Mouse (Mus musculus) heart, embryonic 16.5 days (tissue): ENCODE measurements around the gene 4933400A11Rik. TPM values are rescaled to one million over a fixed set of nuclear protein-coding genes. Genes with fewer than 3 reads are reported as not detected.

ENCODE experiments used
- ATAC-seq: fragments of 200-750 bp; cut with Nextera tagmentation; replicated peaks from 2 replicates; pipeline ENCODE4 v1.8.0; 2017; ENCODE audit warnings: moderate number of reproducible peaks; ENCODE audit not compliant: insufficient read depth, low FRiP score; ENCODE audit errors: extremely low read depth
- H3K27ac ChIP-seq: fragments of 300-500 bp; sonication (generic); 2 replicates; pipeline ENCODE4 v1.5.1; 2014; ENCODE audit warnings: mild to moderate bottlenecking, low read length, control low read depth, moderate library complexity
- H3K27me3 ChIP-seq: fragments of 300-500 bp; sonication (generic); 2 replicates; pipeline ENCODE4 v1.6.1; 2014; ENCODE audit warnings: low read length, mixed read lengths; ENCODE audit not compliant: control insufficient read depth, insufficient read depth
- H3K36me3 ChIP-seq: fragments of 300-500 bp; sonication (generic); 2 replicates; pipeline ENCODE4 v1.6.1; 2014; ENCODE audit not compliant: control insufficient read depth, insufficient read depth
- H3K4me1 ChIP-seq: fragments of 300-500 bp; sonication (generic); 2 replicates; pipeline ENCODE4 v1.6.1; 2014; ENCODE audit warnings: low read length, mixed read lengths; ENCODE audit not compliant: control insufficient read depth, insufficient read depth
- H3K4me2 ChIP-seq: fragments of 300-500 bp; sonication (generic); 2 replicates; pipeline ENCODE4 v1.6.1; 2014; ENCODE audit warnings: low read depth, mild to moderate bottlenecking, control low read depth, low read length
- H3K4me3 ChIP-seq: fragments of 300-500 bp; sonication (generic); 2 replicates; pipeline ENCODE4 v1.5.1; 2014; ENCODE audit warnings: mild to moderate bottlenecking, control low read depth, low read length
- H3K9ac ChIP-seq: fragments of 300-500 bp; sonication (generic); 2 replicates; pipeline ENCODE4 v1.6.1; 2014; ENCODE audit warnings: low read length, control low read depth
- H3K9me3 ChIP-seq: fragments of 300-500 bp; sonication (generic); replicated peaks from 2 replicates; pipeline ENCODE4 v1.6.1; 2016; ENCODE audit warnings: low read length; ENCODE audit not compliant: control insufficient read depth
- WGBS: fragments of 180-500 bp; shearing (Covaris S2); extraction: QIAGEN DNeasy Blood & Tissue Kit; methylation state at CpG from one replicate; pipeline ENCODE4 v1.1.7; 2014; 5-methylcytosine and 5-hydroxymethylcytosine counted together
- polyA plus RNA-seq: library from polyadenylated mRNA; unstranded; fragments of >200 nt; fragmentation: Nextera tagmentation; extraction: Ambion mirVana; gene quantifications from 2 replicates; pipeline ENCODE4 v1.2.1, GENCODE M21; 2015

The 4933400A11Rik gene
- polyA plus RNA-seq, 1 experiment from 2014 or later, result 0.45 TPM

DNA sequence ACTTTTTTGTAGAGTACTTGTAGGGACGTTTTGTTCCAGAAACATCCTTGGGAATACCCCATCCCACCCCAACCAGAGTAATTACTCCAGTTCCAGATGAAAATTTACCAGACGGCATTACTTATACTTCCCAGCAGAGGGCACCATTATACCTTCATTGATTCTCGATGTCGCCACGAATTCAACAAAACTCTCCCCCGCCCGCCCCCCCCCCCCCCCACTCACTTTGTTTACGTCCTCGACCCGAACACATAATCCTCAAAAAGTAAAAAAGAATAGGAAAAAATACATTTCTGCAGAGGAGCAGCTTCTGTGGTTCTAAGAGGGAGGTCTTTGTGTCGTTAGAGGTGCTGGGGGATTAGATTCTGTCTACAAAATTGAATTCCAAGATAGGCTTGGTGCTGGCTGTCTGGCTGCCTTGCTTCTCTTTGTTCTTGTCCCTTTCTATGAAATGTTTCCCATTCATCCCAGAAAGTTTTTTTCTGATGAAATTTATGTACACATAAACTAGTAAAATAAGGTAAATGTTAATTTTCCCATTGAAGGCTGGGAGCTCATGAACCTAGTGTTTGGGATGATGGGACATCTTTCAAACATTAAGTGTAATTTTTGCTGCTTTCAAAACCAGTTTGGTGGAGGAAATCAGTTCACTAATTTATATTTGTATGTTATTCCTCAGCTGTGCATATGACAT, 19.7 kb upstream of the 4933400A11Rik start:
- Histone ChIP-seq H3K27ac (no peak overlapping the region), H3K27me3 (no peaks in the 10 kb centered on the region), H3K9me3 (no peaks in the 10 kb centered on the region), H3K4me1 (no peaks in the 10 kb centered on the region), H3K9ac (peak overlapping the region; percentile 38; the same call in 1 of the 2 replicates), H3K36me3 (no peaks in the 10 kb centered on the region), H3K4me3 (peak overlapping the region; percentile 46), H3K4me2 (peak overlapping the region; percentile 32)
- WGBS, result 5% methylated on average over 11 of the region's 11 CpGs
- no peak for ATAC-seq

DNA sequence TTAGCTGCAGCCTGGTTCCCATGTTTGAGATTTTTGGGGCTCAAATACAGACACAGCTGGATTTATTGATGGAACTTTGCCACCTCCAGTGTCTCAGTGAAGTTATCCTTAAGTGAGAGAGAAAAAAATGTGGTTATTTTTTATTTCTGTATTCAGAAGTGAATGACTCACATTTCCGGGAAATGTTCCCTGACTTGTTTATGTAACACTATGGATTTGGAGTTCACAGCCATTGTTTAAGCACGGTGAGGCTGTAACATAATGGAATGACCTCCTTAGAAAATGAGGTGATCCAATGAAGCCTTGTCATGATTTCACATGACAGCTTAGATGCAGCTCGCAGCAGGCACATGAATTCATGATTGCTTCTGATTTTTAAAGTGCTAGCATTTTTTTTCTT, 17.7 kb upstream of the 4933400A11Rik start:
- Histone ChIP-seq H3K27ac (no peak overlapping the region), H3K4me1 (no peaks in the 10 kb centered on the region), H3K9me3 (no peaks in the 10 kb centered on the region), H3K27me3 (no peaks in the 10 kb centered on the region), H3K9ac (no peak overlapping the region), H3K4me3 (no peak overlapping the region), H3K4me2 (no peak overlapping the region), H3K36me3 (no peaks in the 10 kb centered on the region)
- WGBS, result 49% methylated on average over 3 of the region's 3 CpGs
- ATAC-seq, result no peak

GRCm38 (mm10) chrX:169794831-169795311, 15.4 kb upstream of the 4933400A11Rik start:
- Histone ChIP-seq H3K9ac (no peak overlapping the region), H3K36me3 (no peaks in the 10 kb centered on the region), H3K27ac (no peak overlapping the region), H3K4me1 (no peaks in the 10 kb centered on the region), H3K27me3 (no peaks in the 10 kb centered on the region), H3K4me3 (no peak overlapping the region), H3K4me2 (no peak overlapping the region), H3K9me3 (no peaks in the 10 kb centered on the region)
- ATAC-seq, result no peak
- 57% methylated on average over 7 of the region's 7 CpGs for WGBS

- no peak overlapping the region for H3K9ac ChIP-seq
- no peak overlapping the region for H3K4me2 ChIP-seq
- H3K4me1 ChIP-seq, result no peaks in the 10 kb centered on the region
- H3K4me3 ChIP-seq, result no peak overlapping the region
- H3K36me3 ChIP-seq, result no peaks in the 10 kb centered on the region
- WGBS, result 61% methylated on average over 4 of the region's 4 CpGs
- no peaks in the 10 kb centered on the region for H3K27me3 ChIP-seq
- no peaks in the 10 kb centered on the region for H3K9me3 ChIP-seq
- ATAC-seq, result no peak
- H3K27ac ChIP-seq, result no peak overlapping the region
Measured at GRCm38 (mm10) chrX:169794421-169794820, 15.0 kb upstream of the 4933400A11Rik start.

DNA sequence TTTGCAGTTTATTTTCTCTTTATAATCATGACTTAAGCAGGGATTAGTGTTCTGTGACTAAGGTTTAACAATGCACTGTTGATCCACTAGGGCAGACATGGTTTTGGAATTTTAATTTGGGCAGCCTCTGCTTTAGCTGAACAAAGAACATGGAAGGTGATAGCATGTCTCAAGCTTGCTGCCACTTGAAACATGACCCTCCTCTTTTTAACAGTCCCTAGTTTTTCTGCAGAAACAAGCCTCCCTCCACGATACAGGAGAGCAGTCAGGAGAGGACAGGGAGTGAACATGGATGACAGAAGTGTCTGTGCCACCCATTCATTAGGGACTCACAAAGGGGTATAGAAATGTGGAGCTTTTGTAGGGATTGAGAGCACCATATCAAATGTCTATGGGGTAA, 13.4 kb upstream of the 4933400A11Rik start:
- WGBS, result 36% methylated on average over 1 of the region's 1 CpGs
- no peak overlapping the region for H3K4me3 ChIP-seq
- H3K9ac ChIP-seq, result no peak overlapping the region
- no peak for ATAC-seq
- H3K27ac ChIP-seq, result no peak overlapping the region
- no peaks in the 10 kb centered on the region for H3K27me3 ChIP-seq
- H3K4me2 ChIP-seq, result no peak overlapping the region
- H3K36me3 ChIP-seq, result no peaks in the 10 kb centered on the region
- no peaks in the 10 kb centered on the region for H3K4me1 ChIP-seq
- no peaks in the 10 kb centered on the region for H3K9me3 ChIP-seq

GRCm38 (mm10) chrX:169789702-169790101, 10.3 kb upstream of the 4933400A11Rik start:
- Histone ChIP-seq H3K9ac (no peak overlapping the region), H3K27ac (no peak overlapping the region), H3K4me1 (no peaks in the 10 kb centered on the region), H3K36me3 (no peaks in the 10 kb centered on the region), H3K4me3 (no peak overlapping the region), H3K9me3 (no peaks in the 10 kb centered on the region), H3K27me3 (no peaks in the 10 kb centered on the region), H3K4me2 (no peak overlapping the region)
- no peak for ATAC-seq
- 86% methylated on average over 5 of the region's 5 CpGs for WGBS

DNA sequence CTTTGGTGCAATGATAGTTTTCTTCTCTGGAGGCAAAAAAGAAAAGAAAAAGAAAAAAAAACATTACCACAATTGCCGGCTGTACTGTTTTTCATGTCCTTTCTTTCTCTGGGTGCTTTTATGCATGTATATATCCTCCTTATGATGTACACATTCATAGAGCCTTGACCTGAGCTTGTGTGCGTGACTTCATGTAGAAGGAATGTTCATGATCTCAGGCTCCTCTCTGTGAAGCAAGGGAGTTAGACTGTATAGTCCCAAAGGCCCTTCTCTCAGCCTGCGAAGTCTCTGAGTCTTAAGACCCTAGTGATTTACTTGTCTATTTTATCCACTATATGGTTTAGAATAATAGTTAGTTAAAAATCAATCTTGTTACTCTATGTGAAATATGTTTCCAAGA, 21.4 kb downstream of the 4933400A11Rik start:
- Histone ChIP-seq H3K36me3 (no peaks in the 10 kb centered on the region), H3K9me3 (no peaks in the 10 kb centered on the region), H3K4me2 (no peak overlapping the region), H3K27ac (peak overlapping the region; percentile 31; the same call in 1 of the 2 replicates), H3K9ac (no peak overlapping the region), H3K4me3 (no peak overlapping the region), H3K27me3 (no peaks in the 10 kb centered on the region), H3K4me1 (peaks cover 6% of the 10 kb centered on the region)
- no peak; the same call in 1 of the 2 replicates for ATAC-seq
- WGBS, result 40% methylated on average over 3 of the region's 3 CpGs

DNA sequence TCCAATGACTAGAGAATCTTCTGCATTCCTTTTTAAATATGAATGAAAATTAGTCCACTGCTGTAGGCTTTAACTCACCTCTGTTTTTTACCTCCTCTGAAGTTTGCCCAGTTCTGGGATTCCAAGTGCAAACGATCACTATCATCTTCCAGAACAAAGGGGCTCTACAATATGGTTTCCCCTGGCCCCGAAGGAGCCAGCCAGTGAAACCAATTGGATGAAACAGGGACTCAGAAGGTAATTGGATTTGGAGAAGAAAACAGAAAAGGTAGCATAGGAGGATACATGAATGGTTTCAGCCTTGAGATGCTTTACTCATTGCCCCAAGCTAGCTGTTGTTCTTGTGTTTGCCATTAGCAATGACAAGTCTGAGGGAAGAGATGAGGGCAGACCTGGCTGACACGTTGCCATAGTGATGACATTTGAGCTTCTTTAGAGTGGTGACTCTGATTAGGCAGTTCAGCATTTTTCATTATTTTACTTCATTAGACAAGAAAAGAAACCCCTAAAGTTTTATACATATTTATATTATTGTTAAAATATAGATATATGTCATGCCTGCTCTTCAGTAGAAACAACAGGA, 44.0 kb downstream of the 4933400A11Rik start:
- WGBS, result 68% methylated on average over 3 of the region's 3 CpGs
- no peak for ATAC-seq

More for the DNA sequence above, 44.0 kb downstream of the 4933400A11Rik start:
- no peak overlapping the region for H3K4me2 ChIP-seq
- H3K9ac ChIP-seq, result no peak overlapping the region
- H3K9me3 ChIP-seq, result no peaks in the 10 kb centered on the region; the same call in 1 of the 2 replicates
- H3K4me3 ChIP-seq, result no peak overlapping the region
- H3K36me3 ChIP-seq, result no peaks in the 10 kb centered on the region
- no peaks in the 10 kb centered on the region; the same call in 1 of the 2 replicates for H3K27me3 ChIP-seq
- no peak overlapping the region for H3K27ac ChIP-seq
- H3K4me1 ChIP-seq, result no peaks in the 10 kb centered on the region
